Mouse (Mus musculus): ENCODE data around the gene St5. TPM values are rescaled to one million over a fixed set of nuclear protein-coding genes. Genes with fewer than 3 reads are reported as not detected.

Gene St5
- total RNA-seq, 1 experiment, result 25.6 TPM

- no peaks in the 10 kb centered on the region for H3K36me3 ChIP-seq (ENCODE audit: control insufficient read depth, insufficient read depth, low read length, poor library complexity, severe bottlenecking)
- no peak for DNase-seq (ENCODE audit: low read depth, low spot score)
These were observed 135.0 kb downstream of the St5 start for GRCm38 (mm10) chr7:109568391-109568892.

DNA sequence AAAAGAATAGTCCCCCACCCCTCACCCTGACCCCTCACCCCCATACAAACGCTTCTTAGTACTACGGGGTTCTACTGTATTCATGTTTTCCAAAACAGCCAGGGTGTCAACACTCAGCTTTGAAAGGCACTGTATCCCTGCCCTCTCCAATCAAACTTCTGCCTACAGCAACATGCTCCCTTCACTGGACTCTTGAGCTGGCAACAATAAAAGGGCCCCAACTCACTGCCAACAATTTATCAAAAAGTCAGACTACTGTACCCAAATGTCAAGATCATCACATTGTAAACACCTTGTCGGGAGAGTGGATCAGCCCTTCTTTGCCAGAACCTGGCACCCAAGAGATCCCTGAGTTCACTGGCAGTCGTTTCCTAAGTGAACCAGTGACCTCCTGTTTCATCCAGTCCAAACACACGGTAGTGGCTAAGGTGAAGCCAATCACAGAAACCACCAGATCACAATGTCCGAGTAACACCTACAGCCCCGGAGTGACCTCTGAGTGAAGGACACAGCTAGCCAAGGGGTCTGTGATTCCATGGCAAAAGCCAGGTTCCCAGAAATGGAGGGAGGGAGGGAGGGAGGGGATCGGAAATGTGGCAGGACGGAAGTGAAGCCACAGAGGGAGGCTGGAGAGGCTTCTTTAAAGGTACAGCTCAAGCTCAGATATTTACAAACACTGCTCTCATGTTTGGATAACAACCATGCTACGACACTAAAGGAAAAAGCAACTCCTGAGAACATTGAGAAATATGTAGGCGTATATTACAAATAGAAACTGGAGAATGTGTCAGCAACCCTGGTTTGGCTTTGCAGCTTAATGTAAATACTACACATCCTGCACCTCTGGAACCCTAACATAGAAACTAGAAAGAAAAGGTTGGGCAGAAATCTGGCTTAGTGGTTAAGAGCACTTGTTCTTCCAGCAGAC, 136.3 kb downstream of the St5 start:
- peaks cover 14 to 22% of the 10 kb centered on the region in 2 experiments; a peak in 3 of 4 replicates for H3K4me1 ChIP-seq (ENCODE audit: control insufficient read depth in 2 of 2, insufficient read depth in 2 of 2, low read length in 2 of 2, poor library complexity in 1 of 2)
- DNase-seq (ENCODE audit: low read depth, low spot score), result no peak
- H3K27ac ChIP-seq (ENCODE audit: insufficient read depth, low read depth, low read length, poor library complexity, severe bottlenecking), result no peak overlapping the region
- H3K4me3 ChIP-seq (ENCODE audit: insufficient read depth in 1 of 2, low read depth in 1 of 2, low read length in 2 of 2, poor library complexity in 1 of 2, severe bottlenecking in 1 of 2), result no peak overlapping the region
- no peaks in the 10 kb centered on the region for H3K36me3 ChIP-seq (ENCODE audit: control insufficient read depth, insufficient read depth, low read length, poor library complexity, severe bottlenecking)
- no peaks in the 10 kb centered on the region for H3K9me3 ChIP-seq (ENCODE audit: control insufficient read depth, insufficient read depth, low read depth, low read length)
- in situ Hi-C loops (cut with MboI; ENCODE audit: low sequenced_read_pairs in 2 of 2, unreplicated experiment in 2 of 2), result no loop called here
- H3K9ac ChIP-seq (ENCODE audit: insufficient read depth, low read depth, low read length, poor library complexity, severe bottlenecking), result no peak overlapping the region
- TF ChIP-seq MAFK (IDR thresholded peaks at IDR 0.05; ENCODE audit: insufficient read depth, low read depth, low read length) (no peak), CHD2 (IDR thresholded peaks at IDR 0.05; ENCODE audit: low read depth, low read length) (no peak), ZNF384 (IDR thresholded peaks at IDR 0.05; ENCODE audit: low read depth, low read length) (no peak), HCFC1 (IDR thresholded peaks at IDR 0.05; ENCODE audit: borderline replicate concordance, insufficient read depth, low read length) (no peak), ZC3H11A (IDR thresholded peaks at IDR 0.05; ENCODE audit: borderline replicate concordance, low read depth, low read length) (no peak)

More at GRCm38 (mm10) chr7:109568391-109568892, 135.0 kb downstream of the St5 start:
- in situ Hi-C loops (cut with MboI; ENCODE audit: low sequenced_read_pairs in 2 of 2, unreplicated experiment in 2 of 2), result no loop called here
- H3K4me1 ChIP-seq (ENCODE audit: control insufficient read depth in 2 of 2, insufficient read depth in 2 of 2, low read length in 2 of 2, poor library complexity in 1 of 2), result peaks cover 11 to 16% of the 10 kb centered on the region in 2 experiments; a peak in 3 of 4 replicates
- TF ChIP-seq ZNF384 (IDR thresholded peaks at IDR 0.05; ENCODE audit: low read depth, low read length) (no peak), HCFC1 (IDR thresholded peaks at IDR 0.05; ENCODE audit: borderline replicate concordance, insufficient read depth, low read length) (no peak), MAFK (IDR thresholded peaks at IDR 0.05; ENCODE audit: insufficient read depth, low read depth, low read length) (no peak), CHD2 (IDR thresholded peaks at IDR 0.05; ENCODE audit: low read depth, low read length) (no peak), ZC3H11A (IDR thresholded peaks at IDR 0.05; ENCODE audit: borderline replicate concordance, low read depth, low read length) (no peak)
- no peak overlapping the region for H3K27ac ChIP-seq (ENCODE audit: insufficient read depth, low read depth, low read length, poor library complexity, severe bottlenecking)
- no peak overlapping the region for H3K9ac ChIP-seq (ENCODE audit: insufficient read depth, low read depth, low read length, poor library complexity, severe bottlenecking)
- no peak overlapping the region for H3K4me3 ChIP-seq (ENCODE audit: insufficient read depth in 1 of 2, low read depth in 1 of 2, low read length in 2 of 2, poor library complexity in 1 of 2, severe bottlenecking in 1 of 2)
- H3K9me3 ChIP-seq (ENCODE audit: control insufficient read depth, insufficient read depth, low read depth, low read length), result no peaks in the 10 kb centered on the region

GRCm38 (mm10) chr7:109566327-109566726, 137.1 kb downstream of the St5 start:
- in situ Hi-C loops (cut with MboI; ENCODE audit: low sequenced_read_pairs in 2 of 2, unreplicated experiment in 2 of 2), result no loop called here
- no peak overlapping the region for H3K27ac ChIP-seq (ENCODE audit: insufficient read depth, low read depth, low read length, poor library complexity, severe bottlenecking)
- no peak for DNase-seq (ENCODE audit: low read depth, low spot score)
- H3K9ac ChIP-seq (ENCODE audit: insufficient read depth, low read depth, low read length, poor library complexity, severe bottlenecking), result no peak overlapping the region
- no peak for TF ChIP-seq CHD2 (IDR thresholded peaks at IDR 0.05; ENCODE audit: low read depth, low read length)
- TF ChIP-seq ZNF384 (IDR thresholded peaks at IDR 0.05; ENCODE audit: low read depth, low read length), result no peak
- no peak for TF ChIP-seq HCFC1 (IDR thresholded peaks at IDR 0.05; ENCODE audit: borderline replicate concordance, insufficient read depth, low read length)
- H3K36me3 ChIP-seq (ENCODE audit: control insufficient read depth, insufficient read depth, low read length, poor library complexity, severe bottlenecking), result no peaks in the 10 kb centered on the region
- H3K4me3 ChIP-seq (ENCODE audit: insufficient read depth in 1 of 2, low read depth in 1 of 2, low read length in 2 of 2, poor library complexity in 1 of 2, severe bottlenecking in 1 of 2), result no peak overlapping the region
- no peaks in the 10 kb centered on the region for H3K9me3 ChIP-seq (ENCODE audit: control insufficient read depth, insufficient read depth, low read depth, low read length)
- peaks cover 15 to 24% of the 10 kb centered on the region in 2 experiments; a peak in 3 of 4 replicates for H3K4me1 ChIP-seq (ENCODE audit: control insufficient read depth in 2 of 2, insufficient read depth in 2 of 2, low read length in 2 of 2, poor library complexity in 1 of 2)

DNA sequence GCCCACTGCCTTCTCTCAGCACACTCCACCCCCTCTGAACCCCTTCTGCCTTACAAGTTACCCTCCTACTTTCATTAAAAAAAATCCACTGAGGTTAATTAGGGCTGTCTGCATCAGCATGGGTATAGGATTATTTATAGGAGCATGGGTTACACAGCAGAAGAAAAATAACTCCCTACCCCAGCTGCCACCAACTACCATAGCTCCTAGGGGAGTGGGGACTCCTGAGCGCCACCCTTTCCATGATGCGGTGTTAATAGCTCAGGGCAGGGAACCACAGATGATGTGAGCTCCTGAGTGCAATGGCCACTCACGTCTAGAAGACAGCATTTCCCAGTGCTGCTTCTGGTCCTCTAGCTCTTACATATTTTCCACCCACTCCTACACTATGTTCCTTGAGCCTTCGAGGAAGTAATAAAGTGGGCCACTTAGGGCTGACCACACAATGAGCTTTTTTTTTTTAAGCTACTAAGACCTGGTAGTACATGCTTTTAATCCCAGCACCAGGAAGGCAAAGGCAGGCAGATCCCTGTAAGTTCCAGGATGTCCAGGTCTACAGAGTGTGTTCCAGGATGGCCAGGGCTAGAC, 139.5 kb downstream of the St5 start:
- in situ Hi-C loops (cut with MboI; ENCODE audit: low sequenced_read_pairs in 2 of 2, unreplicated experiment in 2 of 2), result no loop called here
- Histone ChIP-seq H3K4me3 (ENCODE audit: insufficient read depth in 1 of 2, low read depth in 1 of 2, low read length in 2 of 2, poor library complexity in 1 of 2, severe bottlenecking in 1 of 2) (no peak overlapping the region), H3K36me3 (ENCODE audit: control insufficient read depth, insufficient read depth, low read length, poor library complexity, severe bottlenecking) (no peaks in the 10 kb centered on the region), H3K4me1 (ENCODE audit: control insufficient read depth in 2 of 2, insufficient read depth in 2 of 2, low read length in 2 of 2, poor library complexity in 1 of 2) (peaks cover 14 to 22% of the 10 kb centered on the region in 2 experiments; a peak in 3 of 4 replicates), H3K9ac (ENCODE audit: insufficient read depth, low read depth, low read length, poor library complexity, severe bottlenecking) (no peak overlapping the region), H3K27ac (ENCODE audit: insufficient read depth, low read depth, low read length, poor library complexity, severe bottlenecking) (no peak overlapping the region), H3K9me3 (ENCODE audit: control insufficient read depth, insufficient read depth, low read depth, low read length) (no peaks in the 10 kb centered on the region)
- no peak for DNase-seq (ENCODE audit: low read depth, low spot score)
- TF ChIP-seq ZNF384 (IDR thresholded peaks at IDR 0.05; ENCODE audit: low read depth, low read length), result no peak
- TF ChIP-seq CHD2 (IDR thresholded peaks at IDR 0.05; ENCODE audit: low read depth, low read length), result no peak
- TF ChIP-seq MAFK (IDR thresholded peaks at IDR 0.05; ENCODE audit: insufficient read depth, low read depth, low read length), result no peak
- no peak for TF ChIP-seq ZC3H11A (IDR thresholded peaks at IDR 0.05; ENCODE audit: borderline replicate concordance, low read depth, low read length)
- no peak for TF ChIP-seq HCFC1 (IDR thresholded peaks at IDR 0.05; ENCODE audit: borderline replicate concordance, insufficient read depth, low read length)
